Mouse (Mus musculus): ENCODE data around the gene Zfp366. TPM values are rescaled to one million over a fixed set of nuclear protein-coding genes. Genes with fewer than 3 reads are reported as not detected.

The Zfp366 gene
- polyA plus RNA-seq, 1 experiment from 2014 or later: 1.3 TPM

DNA sequence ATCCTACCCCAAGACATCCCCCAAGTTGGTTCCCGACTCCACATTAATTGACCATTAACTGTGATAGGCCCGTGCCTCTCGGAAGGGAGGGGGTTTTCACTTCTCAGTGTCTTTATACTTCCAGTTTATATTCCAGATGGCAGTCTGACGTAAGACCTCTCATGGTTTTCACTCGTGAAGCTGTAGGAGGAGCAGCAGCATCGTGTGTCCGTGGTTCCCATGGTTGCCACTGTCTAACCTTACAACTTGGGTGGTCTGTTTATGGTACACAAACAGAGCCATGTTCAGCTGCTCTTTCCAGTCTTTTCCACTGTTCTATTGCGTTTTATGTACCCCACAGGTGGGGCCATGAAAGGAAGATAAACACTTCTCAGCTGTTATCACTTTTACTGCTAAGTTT, 33.5 kb upstream of the Zfp366 start:
- 29% methylated on average over 8 of the region's 8 CpGs for WGBS
- Histone ChIP-seq H3K4me3 (ENCODE audit: low read depth, low read length) (no peak overlapping the region), H3K27me3 (ENCODE audit: insufficient read depth, low read length) (no peaks in the 10 kb centered on the region), H3K27ac (ENCODE audit: low read depth) (no peak overlapping the region), H3K9ac (no peak overlapping the region), H3K4me2 (0 out of 2 replicates have a peak overlapping the region, but pooled peaks have one; percentile 12), H3K9me3 (ENCODE audit: low read depth, low read length) (no peaks in the 10 kb centered on the region), H3K4me1 (ENCODE audit: insufficient read depth) (peaks cover 4% of the 10 kb centered on the region; the same call in 1 of the 2 replicates), H3K36me3 (ENCODE audit: insufficient read depth) (no peaks in the 10 kb centered on the region)
- DNase-seq (peak; percentile 67), ATAC-seq (ENCODE audit: insufficient read depth) (peak; percentile 83; the same call in 1 of the 2 replicates)
- no peak; the same call in 1 of the 2 replicates for TF ChIP-seq CTCF (IDR thresholded peaks at IDR 0.05; ENCODE audit: low read depth)

DNA sequence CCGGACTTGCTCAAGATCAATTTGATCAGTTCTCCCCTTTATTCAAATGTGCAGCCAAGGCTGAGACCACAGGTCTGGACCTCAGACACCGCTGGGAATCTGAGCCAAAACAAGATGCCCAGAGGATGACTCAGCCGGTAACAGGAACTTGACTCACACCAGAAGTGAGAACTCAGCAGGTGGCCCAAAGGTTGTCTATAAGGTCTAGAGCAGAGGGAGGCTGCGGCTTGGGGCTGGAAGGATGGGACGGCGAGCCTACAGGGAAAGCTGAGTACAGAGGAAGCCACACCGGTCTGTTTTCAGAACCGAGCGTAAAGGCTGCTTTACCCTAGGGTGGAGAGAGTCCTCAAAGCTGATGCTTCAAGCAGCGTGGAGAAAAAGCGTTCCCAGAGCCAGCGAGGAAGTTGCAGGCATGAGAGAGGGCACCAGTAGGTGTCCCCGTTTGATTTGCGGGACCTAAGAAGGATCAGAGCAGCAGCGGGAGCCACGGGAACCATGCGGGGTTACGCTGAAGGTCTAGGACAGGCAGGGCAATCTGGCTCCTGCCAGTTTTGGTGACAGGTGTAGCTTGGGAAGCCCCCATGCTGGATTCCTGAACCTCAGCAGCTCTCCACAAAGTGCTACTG, 32.2 kb upstream of the Zfp366 start:
- no peaks in the 10 kb centered on the region for H3K9me3 ChIP-seq (ENCODE audit: low read depth, low read length)
- no peak overlapping the region for H3K4me3 ChIP-seq (ENCODE audit: low read depth, low read length)
- H3K27me3 ChIP-seq (ENCODE audit: insufficient read depth, low read length): no peaks in the 10 kb centered on the region
- WGBS: 9% methylated on average over 18 of the region's 18 CpGs
- peaks cover 4% of the 10 kb centered on the region; the same call in 1 of the 2 replicates for H3K4me1 ChIP-seq (ENCODE audit: insufficient read depth)
- peak; percentile 23; the same call in 1 of the 2 replicates for TF ChIP-seq CTCF (IDR thresholded peaks at IDR 0.05; ENCODE audit: low read depth)
- H3K27ac ChIP-seq (ENCODE audit: low read depth): no peak overlapping the region
- no peaks in the 10 kb centered on the region for H3K36me3 ChIP-seq (ENCODE audit: insufficient read depth)
- DNase-seq (peak; percentile 35), ATAC-seq (ENCODE audit: insufficient read depth) (no peak)
- H3K9ac ChIP-seq: no peak overlapping the region
- H3K4me2 ChIP-seq: peak overlapping the region; percentile 37

DNA sequence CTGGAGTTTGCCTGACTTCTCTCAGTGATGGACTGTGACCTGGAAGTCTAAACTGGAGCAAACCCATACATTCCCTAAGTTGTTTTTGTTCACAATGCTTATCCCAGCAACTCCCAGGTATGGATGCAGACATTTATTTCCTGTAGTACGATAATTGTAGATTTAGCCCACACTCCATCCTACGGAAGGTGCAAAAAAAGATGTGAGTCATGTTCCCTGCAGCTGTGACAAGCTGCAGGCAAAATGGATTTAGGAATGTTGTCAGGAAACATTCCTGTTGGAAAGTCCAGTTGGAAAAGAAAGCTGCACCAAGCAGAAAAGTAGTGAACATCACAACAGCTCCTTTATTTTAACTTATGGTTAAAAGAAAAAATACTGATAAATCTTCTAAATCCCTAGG, 26.9 kb upstream of the Zfp366 start:
- Histone ChIP-seq H3K27ac (ENCODE audit: low read depth) (no peak overlapping the region), H3K27me3 (ENCODE audit: insufficient read depth, low read length) (no peaks in the 10 kb centered on the region), H3K9me3 (ENCODE audit: low read depth, low read length) (no peaks in the 10 kb centered on the region), H3K4me2 (no peak overlapping the region), H3K36me3 (ENCODE audit: insufficient read depth) (no peaks in the 10 kb centered on the region), H3K4me3 (ENCODE audit: low read depth, low read length) (no peak overlapping the region), H3K4me1 (ENCODE audit: insufficient read depth) (no peaks in the 10 kb centered on the region), H3K9ac (no peak overlapping the region)
- no peak for ATAC-seq (ENCODE audit: insufficient read depth)
- TF ChIP-seq CTCF (IDR thresholded peaks at IDR 0.05; ENCODE audit: low read depth): no peak
- WGBS: 83% methylated on average over 2 of the region's 2 CpGs
- no peak for DNase-seq

DNA sequence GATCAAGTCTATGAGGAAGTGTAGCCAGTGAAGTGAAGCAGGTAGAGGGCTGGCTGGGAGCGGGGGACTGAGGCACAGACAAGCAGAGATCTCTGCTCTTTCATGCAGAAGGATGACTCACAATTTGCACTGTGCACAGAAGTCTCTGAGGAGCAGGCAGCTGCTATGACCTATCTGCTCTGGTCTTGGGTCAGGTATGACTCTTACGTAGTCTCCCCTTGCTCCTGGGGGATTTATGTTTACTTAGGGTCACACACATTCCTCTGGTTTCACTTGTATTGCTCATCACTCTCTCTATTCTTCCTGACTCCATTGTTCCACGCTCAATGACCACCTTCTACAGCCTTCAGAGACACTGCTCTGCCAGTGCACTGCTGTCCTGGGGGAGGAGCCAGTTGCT, 25.9 kb upstream of the Zfp366 start:
- Histone ChIP-seq H3K4me3 (ENCODE audit: low read depth, low read length) (no peak overlapping the region), H3K4me2 (no peak overlapping the region), H3K9ac (no peak overlapping the region), H3K36me3 (ENCODE audit: insufficient read depth) (no peaks in the 10 kb centered on the region), H3K4me1 (ENCODE audit: insufficient read depth) (peaks cover under 1% of the 10 kb centered on the region; the same call in 1 of the 2 replicates), H3K27me3 (ENCODE audit: insufficient read depth, low read length) (no peaks in the 10 kb centered on the region), H3K9me3 (ENCODE audit: low read depth, low read length) (no peaks in the 10 kb centered on the region), H3K27ac (ENCODE audit: low read depth) (no peak overlapping the region)
- 73% methylated on average over 3 of the region's 3 CpGs for WGBS
- DNase-seq: no peak
- TF ChIP-seq CTCF (IDR thresholded peaks at IDR 0.05; ENCODE audit: low read depth): no peak
- no peak for ATAC-seq (ENCODE audit: insufficient read depth)

DNA sequence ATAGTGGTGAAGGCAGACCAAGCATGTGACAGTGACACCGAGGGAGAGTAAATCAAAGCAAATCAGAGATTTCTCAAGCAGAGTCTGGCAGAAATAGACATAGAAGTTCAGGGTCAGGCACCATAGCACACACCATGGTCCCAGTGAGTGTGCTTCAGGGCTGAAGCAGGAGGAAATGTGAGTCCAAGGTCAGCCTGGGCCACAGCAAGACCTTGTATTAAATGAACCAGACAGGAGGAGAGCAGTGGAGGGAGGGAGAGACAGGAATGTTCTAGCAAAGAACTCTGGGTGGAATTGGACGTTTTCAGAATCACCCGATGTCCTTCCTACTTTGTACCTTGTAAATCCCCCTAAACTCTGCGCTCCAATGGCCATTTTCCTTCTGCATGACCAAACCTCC, 21.6 kb upstream of the Zfp366 start:
- H3K27me3 ChIP-seq (ENCODE audit: insufficient read depth, low read length): no peaks in the 10 kb centered on the region
- no peak overlapping the region for H3K9ac ChIP-seq
- H3K27ac ChIP-seq (ENCODE audit: low read depth): no peak overlapping the region
- DNase-seq (no peak), ATAC-seq (ENCODE audit: insufficient read depth) (no peak)
- no peak for TF ChIP-seq CTCF (IDR thresholded peaks at IDR 0.05; ENCODE audit: low read depth)
- no peaks in the 10 kb centered on the region for H3K36me3 ChIP-seq (ENCODE audit: insufficient read depth)
- peaks cover 4% of the 10 kb centered on the region; the same call in 1 of the 2 replicates for H3K4me1 ChIP-seq (ENCODE audit: insufficient read depth)
- H3K4me2 ChIP-seq: no peak overlapping the region
- no peaks in the 10 kb centered on the region for H3K9me3 ChIP-seq (ENCODE audit: low read depth, low read length)
- H3K4me3 ChIP-seq (ENCODE audit: low read depth, low read length): no peak overlapping the region
- whole genome bisulfite sequencing: 71% methylated on average over 4 of the region's 4 CpGs

DNA sequence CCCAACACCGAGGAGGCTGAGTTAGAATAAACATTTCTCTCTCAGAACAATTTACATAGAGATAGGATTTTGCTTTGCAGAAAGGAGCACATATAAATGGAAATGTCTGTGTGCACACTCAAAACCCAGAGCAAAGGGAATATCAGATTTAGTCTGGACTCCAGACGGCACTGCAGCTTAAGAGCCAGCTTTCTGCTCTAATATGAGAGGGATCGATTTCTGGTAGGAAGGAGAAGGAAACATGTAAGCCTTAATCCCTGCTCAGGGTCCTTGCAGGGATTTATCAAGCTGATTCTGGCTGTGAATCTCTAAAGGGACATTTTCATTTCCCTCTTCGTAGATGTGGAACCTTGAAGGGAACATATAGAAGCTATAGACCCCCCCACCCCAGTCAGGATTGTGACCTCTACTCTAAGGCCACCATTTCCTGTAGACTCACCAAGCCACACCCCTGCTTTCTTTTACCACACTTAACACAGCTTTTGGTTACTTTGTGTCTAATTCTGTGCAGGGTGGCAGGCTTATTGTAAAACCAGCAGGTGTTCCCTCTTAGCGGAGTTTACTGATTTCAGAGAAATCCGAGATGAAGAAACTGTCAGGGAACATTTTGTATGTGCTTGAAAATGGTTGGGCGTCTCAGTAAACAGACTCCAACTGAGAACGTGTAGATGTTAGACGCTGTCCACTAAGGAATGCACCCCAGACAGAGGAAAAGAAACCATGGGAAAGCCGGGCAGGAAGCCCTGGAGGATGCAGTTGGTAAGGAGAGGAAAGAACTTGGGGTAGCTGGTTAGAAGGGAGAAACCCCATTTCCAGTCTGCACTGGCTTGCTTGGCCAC, 20.9 kb upstream of the Zfp366 start:
- no peak for TF ChIP-seq CTCF (IDR thresholded peaks at IDR 0.05; ENCODE audit: low read depth)
- peak; percentile 64 for DNase-seq
- Histone ChIP-seq H3K4me2 (peak overlapping the region; percentile 26; the same call in 1 of the 2 replicates), H3K27ac (ENCODE audit: low read depth) (peak overlapping the region; percentile 40; the same call in 1 of the 2 replicates), H3K36me3 (ENCODE audit: insufficient read depth) (no peaks in the 10 kb centered on the region), H3K4me1 (ENCODE audit: insufficient read depth) (peaks cover 4% of the 10 kb centered on the region; the same call in 1 of the 2 replicates), H3K27me3 (ENCODE audit: insufficient read depth, low read length) (no peaks in the 10 kb centered on the region), H3K9ac (no peak overlapping the region), H3K4me3 (ENCODE audit: low read depth, low read length) (no peak overlapping the region), H3K9me3 (ENCODE audit: low read depth, low read length) (no peaks in the 10 kb centered on the region)
- ATAC-seq (ENCODE audit: insufficient read depth): peak; percentile 66; the same call in 1 of the 2 replicates
- WGBS: 20% methylated on average over 10 of the region's 10 CpGs

DNA sequence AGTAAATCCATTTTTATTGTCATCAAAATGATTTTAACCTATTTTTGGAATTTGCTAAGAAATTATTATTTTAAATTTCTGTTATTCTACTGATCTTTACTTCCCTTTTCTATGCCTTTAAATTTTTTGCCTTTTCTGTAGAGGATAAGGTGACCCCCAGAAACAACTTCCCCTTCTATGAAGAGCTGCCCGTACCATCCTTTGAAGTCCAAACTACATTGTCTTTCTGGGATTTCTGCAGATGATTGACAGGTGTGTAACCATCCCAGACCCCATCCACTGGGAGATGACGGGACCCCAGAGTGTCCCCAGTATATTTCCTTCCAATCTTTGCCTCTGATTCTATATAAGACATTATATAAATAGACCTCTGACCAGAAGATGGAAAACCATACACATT, 20.3 kb upstream of the Zfp366 start:
- no peak overlapping the region for H3K9ac ChIP-seq
- H3K4me3 ChIP-seq (ENCODE audit: low read depth, low read length): no peak overlapping the region
- no peak for TF ChIP-seq CTCF (IDR thresholded peaks at IDR 0.05; ENCODE audit: low read depth)
- no peaks in the 10 kb centered on the region for H3K27me3 ChIP-seq (ENCODE audit: insufficient read depth, low read length)
- no peak overlapping the region for H3K4me2 ChIP-seq
- no peak overlapping the region; the same call in 1 of the 2 replicates for H3K27ac ChIP-seq (ENCODE audit: low read depth)
- H3K9me3 ChIP-seq (ENCODE audit: low read depth, low read length): no peaks in the 10 kb centered on the region
- ATAC-seq (ENCODE audit: insufficient read depth) (no peak), DNase-seq (no peak)
- no peaks in the 10 kb centered on the region for H3K36me3 ChIP-seq (ENCODE audit: insufficient read depth)
- 58% methylated on average over 2 of the region's 2 CpGs for WGBS
- H3K4me1 ChIP-seq (ENCODE audit: insufficient read depth): peaks cover 4% of the 10 kb centered on the region; the same call in 1 of the 2 replicates

Measured in lung, embryonic 14.5 days (tissue).